Mouse (Mus musculus) 3134 (cell line): ENCODE data around the gene Topbp1.
A peak's percentile ranks its signal among the peaks of the same experiment; 100 is the strongest.

Experiments used
- DNase-seq: peaks from one replicate; pipeline ENCODE4 v3.0.0-alpha.2; 2011; ENCODE audit warnings: low spot score; ENCODE audit not compliant: insufficient read length; ENCODE audit errors: extremely low read depth

Gene Topbp1

DNA sequence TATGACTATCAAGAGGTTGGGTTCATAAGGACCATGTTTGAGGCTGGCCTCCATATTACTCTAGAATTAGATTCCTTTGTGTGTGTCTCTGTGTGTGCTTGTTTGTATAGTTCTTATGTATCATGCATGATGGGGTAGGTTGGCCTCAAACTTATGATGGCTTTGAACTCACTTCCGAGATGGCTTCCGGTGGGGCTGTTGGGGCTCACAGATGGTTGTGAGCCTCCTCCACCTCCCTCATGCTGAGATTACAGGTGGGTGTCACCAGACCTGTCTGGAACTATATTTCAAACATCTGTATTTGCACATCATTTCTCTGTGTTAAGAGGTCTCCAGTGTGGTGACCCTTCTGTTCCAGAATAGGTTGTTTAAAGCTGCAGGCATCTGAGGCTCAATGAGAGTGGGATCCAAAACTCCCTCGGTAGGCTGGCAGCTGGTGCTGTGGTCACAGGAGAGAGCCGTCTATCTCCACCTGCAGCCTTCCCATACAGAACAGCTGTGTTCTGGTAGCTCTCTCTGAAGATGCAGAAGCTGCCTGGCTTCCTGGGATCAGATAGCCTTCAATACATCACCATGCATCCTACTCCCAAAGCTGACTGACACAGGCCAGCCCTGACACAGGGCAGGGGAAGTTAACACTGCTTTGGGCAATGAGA, 79.3 kb downstream of the Topbp1 start:
- no peak for DNase-seq

DNA sequence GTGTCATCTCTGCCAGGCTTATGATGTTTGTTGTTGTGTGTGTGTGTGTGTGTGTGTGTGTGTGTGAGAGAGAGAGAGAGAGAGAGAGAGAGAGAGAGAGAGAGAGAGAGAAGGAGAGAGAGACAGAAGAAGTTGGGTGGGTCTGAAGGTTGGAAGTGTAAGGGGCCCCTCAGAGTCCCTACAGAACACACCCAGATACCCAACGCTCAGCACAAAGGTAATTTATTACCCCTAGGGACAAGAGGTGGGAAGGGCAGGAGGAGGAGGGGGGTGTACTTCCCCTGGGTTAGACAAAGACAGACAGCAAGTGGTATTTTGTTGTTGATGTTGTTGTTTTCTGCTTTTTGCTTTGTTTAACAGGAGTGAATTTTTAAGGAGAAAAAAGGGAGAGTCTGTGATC, 80.6 kb downstream of the Topbp1 start:
- no peak for DNase-seq

DNA sequence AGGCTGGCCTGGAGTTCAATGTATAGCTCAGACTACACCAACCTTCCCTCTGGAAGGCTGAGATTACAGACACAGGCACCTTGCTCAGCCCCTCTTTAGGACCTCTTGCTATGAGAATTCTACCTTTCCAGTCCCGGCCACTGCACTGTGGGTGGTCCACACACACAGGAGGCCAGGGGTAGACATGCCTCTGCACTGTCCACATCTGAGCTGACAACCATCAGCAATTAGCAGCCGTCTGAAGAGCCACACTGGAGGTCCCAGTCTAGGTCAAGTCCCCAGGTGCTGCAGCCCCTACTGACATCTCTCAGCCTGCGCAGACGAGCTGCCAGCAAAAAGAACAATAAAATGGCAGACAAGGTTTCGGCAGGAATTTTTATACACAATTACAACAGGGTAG, 81.6 kb downstream of the Topbp1 start:
- DNase-seq: no peak

DNA sequence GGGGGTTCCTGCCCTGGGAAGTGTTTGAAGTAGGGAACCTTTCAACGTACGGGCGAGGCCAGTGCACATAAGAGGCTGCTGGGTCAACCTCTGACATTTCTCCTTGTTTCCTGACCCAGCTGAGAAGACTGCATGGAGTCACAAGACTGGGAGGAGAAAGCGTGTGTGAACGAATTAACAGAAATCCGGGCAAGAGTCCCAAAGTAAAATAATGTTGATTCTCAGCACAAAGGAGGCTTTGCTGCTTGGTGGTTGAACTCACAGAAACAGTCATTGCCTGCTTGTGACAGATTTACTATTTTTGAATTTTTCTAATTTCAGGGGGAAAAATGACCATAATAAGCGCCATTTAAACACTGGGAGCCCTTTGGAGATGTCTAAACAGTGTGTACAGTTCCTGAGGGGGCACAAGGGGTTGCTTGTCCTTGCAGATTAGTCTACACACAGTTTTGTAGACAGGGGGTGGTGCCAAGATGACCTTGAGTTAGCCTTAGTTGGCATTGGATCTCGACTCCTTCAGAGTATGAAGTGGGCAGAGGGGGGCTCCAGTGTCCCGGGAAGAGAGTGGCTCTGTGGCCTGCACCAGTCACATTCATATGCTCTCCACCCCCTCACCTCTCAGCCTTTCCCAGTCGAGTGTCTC, 82.1 kb downstream of the Topbp1 start:
- DNase-seq: no peak

DNA sequence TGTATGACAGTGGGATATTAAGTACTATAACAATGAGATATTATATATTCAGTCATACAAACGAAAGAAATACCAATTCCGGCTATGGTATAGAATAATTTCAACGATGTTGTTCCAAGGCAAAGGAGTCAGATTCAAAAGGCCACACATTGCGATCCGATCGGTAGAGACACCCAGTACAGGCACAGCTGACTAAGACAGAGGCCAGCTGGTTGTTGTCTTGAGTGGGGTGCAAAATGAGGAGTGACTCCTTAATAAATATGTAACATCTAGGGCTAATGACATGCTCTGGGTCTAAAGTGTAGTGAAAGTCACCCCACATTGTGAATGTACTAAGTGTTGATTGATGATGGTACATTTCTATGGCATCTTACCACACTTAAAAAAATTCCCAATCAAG, 84.2 kb downstream of the Topbp1 start:
- DNase-seq: no peak

DNA sequence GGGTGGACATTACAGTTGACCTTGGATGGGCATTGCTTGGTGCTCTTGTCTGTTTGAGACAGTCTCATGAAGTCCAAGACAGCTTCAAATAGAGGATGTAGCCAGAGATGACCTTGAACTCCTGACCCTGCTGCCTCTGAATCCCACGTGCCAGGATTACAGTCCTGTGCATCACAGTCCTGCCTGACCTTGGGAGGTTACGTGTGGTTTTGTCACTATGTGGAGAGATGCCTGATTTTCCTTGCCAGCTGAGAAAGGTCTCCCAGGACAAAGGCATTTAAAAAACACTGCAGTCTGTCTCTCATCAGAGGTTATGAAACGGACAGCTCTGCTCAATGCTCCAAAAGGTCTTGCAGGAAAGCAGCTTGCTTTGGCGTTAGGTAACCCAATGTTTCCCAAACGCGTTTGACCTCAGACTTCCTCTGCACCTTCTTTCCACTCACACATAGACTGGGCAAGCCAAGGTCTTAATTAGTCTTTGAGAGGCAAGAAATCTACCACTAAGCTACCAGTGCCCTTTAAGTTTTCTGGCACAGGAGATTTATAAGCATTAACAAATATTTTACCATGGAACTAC, 86.9 kb downstream of the Topbp1 start:
- no peak for DNase-seq

DNA sequence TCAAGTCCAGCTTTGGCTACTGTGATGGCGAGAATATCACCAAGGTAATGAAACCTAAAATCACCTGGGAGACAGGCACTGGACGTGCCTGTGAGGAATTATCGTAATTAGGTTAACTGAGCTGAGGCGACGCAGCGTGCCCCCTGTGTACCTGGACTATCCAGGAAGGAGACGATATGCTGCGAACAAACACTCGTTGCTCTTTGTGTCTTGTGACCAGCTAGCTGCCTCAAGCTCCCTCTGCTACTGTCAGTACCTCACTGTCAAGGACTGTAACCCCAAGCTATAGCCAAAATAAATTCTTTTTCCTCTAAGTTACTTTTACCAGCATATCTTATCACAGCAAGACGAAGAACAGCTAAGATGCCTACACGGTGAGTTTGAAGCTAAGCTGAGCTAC, 88.2 kb downstream of the Topbp1 start:
- DNase-seq: no peak

DNA sequence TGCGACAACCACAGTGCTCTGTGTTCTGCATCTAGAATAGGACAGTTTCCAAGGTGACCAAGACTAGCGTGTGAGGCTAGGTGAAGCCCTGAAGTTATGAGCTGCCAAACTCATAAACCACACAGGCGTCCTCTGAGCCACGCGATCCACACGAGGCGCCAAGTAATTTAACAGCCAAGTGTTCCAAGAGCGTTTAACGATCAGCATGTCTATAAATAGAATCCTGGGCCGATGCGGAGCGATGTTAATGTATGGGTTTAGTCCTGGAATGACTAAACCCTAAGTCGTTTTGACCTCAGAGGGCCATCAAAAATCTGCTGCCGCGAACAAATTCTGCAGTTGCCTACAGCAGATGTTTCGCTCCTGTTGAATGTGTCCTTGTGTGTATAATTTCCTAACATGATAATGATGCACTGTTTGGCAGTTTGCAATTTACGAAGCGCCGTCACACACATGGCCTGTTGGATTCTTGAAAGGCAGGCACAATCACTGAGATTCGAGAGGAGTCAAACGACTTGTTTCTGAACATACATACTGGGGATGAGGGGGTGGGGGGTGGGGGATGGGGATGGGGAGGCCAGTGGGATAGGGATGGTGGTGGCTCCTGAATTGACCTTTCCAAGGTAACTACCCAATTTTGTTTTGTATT, 93.6 kb downstream of the Topbp1 start:
- DNase-seq: peak; percentile 49
